Mouse (Mus musculus): ENCODE measurements at regions not wholly inside any gene's neighbourhood (a gene's known extent, or its start where the extent isn't known, plus 50 kb on each side); places are given as distances from the start of the nearest gene placed in this dataset.

DNA sequence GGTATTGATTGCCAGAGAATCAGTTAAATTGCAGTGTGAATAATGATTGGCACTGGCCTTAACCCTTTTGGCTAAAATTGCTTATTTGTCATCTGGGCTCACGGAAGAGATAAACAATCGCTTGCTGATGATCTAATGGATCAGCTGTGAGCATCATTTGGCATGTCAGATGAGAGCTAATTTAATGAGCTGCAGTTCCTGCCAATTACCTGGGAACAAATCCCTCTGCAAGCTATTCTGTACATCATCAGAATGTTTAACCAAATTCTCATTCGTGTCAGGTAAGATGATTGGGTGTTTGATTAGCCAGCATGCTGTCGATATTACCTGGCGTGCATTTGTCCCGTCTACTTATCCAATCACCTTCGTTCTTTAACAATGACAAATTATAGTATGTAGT is 104.0 kb upstream of the Atp5g3 start:
- TF ChIP-seq CTCF (IDR thresholded peaks at IDR 0.05; ENCODE audit: extremely low read depth, insufficient read depth, low read length) (no peak), POLR2A (IDR thresholded peaks at IDR 0.05; ENCODE audit: extremely low read depth, insufficient read depth, low read length) (no peak)

Data from cortical plate, adult 2 months (tissue).